Mouse (Mus musculus): ENCODE measurements around the gene Zfyve28.

DNA sequence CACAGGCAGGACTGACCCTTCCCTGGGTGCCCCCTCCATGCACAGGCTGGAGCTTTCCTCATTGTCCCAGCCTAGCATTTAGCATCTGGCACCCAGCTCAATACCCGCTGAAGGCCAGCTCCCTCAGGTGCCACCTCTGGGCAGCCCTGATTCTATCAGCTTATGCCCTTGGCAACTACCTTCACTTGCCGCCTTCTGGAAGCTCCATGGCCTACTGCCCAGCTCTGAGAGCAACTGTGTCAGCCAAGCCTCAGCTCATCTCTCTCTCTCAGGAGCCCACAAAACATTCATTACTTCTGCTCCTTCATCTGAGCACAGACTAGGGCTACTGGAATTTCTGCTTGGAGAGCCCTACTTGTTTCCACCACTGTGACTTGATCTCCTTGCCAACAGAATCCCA, 62.7 kb downstream of the Zfyve28 start:
- no peak for TF ChIP-seq CTCF (IDR thresholded peaks at IDR 0.05; ENCODE audit: low read depth)
- TF ChIP-seq EP300 (optimal IDR thresholded peaks at IDR 0.05), result no peak
